Mouse (Mus musculus) gastrocnemius, adult 8-10 months (tissue): ENCODE data around the gene Izumo1r. TPM values are rescaled to one million over a fixed set of nuclear protein-coding genes. Genes with fewer than 3 reads are reported as not detected.

Source experiments
- DNase-seq, 2 experiments: peaks; one replicate each; pipeline ENCODE4 v3.0.0; 2022; ENCODE audit warnings: low spot score in 2 of 2
- total RNA-seq, 4 experiments: library from RNA; stranded (reverse); gene quantifications; 2 replicates each; pipeline ENCODE4 v1.2.4; 2022

Izumo1r gene
- total RNA-seq, result not detected

DNA sequence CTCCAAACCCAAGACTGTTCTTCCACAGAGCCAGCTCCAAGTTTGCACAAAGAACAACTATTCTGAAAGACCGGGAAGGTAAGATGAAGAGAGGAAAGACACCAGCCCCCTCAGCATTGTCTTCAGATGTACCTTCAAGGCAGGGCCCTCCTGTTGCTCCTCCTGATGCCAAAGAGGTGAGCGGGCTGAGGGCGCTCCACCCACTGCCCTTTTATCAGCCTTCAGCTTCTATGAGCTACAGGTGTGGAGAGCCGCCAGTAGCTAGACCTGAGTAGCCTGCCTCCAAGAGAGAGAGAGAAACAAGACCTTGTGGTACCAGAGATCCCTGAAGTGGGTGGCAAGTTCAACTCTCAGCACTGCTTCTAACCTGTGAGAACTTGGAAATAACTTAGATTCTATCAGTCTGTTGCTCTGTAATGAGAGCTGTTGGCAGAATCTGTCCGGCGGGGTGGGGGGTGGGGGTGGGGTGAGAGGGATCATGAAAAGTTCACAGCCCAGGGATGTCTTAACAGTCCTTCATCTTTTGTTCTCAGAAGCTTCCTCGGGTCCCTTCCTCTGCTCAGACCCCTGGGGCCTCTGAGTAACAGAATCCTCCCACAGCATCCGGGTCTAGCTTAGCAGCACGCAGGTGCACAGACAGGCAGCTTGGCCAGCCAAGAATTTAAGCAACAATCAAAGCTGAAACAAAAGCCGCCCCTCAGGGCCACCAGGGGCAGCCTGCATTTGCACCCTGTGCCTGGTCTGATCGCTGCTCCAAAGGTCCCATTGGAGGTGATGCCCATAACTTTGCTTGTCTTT lies at the start of gene Izumo1r:
Izumo1r (minus strand) TSS at position 369 of the 798 bp plus-strand sequence.
- no peak for DNase-seq

DNA sequence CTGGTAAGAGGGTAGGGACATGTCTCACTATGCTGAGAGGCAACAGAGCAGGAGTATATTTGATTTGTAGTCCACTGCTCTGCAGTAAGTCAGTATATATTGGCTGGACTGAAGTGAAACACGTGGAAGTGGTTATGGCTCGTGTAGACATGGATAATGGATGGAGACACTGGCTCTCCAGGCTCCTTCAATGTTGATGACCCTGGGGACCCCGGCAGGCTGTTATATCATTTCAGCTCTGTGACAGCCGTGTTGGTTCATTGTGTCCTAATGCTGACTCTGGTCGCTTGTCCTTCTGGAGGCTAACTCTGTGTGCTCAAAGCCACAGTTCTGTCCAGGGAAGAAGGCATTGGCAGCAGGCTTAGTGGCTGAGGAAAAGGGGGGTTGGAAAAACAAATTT lies 47.3 kb upstream of the Izumo1r start:
- DNase-seq, result no peak

DNA sequence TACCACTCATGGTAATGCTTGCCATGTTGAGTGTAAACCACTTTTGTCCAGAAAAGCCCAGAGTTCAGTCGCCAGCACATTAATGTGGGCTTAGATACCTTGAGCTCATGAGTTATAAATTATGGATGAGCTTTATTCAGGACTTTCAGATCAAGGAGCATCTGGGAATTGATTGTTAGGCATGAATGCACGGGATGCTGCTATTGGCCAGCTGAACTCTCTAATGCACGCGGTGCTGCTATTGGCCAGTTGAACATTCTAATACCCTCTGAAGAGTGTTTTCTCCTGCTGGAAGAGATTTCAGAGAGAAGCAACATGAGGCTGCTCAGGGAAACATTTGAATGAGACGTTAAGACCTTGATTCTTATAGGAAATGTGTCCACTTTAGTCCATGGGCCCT lies 45.1 kb upstream of the Izumo1r start:
- DNase-seq, result no peak

DNA sequence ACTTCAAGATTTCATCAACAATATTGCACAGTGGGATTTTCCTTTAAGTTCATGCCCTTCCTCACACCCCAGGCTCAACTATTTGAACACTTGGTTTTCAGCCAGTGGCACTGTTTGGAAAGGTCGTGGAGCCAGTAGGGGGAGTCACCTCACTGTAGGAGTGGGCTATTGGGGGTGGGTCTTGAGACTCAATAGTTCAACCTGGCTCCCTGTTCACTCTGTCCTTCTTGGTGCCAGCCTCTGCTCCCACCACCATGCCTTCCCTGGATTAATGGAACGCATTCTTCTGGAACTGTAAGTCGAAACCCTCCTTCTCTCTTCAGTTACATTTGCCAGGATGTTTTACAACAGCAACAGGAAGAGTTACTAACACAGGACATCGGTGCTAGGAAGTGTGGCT lies 42.9 kb upstream of the Izumo1r start:
- DNase-seq, result no peak

DNA sequence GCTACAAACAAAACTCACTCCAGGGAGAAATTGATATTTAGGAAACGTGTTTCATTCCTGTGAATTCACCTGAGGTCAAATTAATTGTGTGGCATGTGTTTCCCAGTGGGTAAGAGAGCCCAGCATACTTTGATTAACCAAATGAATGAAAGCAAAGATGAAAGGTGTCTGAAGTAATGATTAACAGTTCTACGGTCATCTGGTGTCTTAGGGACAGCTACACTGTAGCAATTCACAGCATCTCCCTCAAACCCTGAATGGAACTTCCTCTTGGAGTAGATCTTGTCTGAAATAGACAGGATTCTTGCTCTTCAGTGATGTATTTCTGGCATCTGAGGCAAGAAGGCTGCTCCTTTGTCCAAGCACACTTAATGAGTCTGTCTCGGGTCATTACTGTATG lies 42.2 kb upstream of the Izumo1r start:
- DNase-seq, result no peak

DNA sequence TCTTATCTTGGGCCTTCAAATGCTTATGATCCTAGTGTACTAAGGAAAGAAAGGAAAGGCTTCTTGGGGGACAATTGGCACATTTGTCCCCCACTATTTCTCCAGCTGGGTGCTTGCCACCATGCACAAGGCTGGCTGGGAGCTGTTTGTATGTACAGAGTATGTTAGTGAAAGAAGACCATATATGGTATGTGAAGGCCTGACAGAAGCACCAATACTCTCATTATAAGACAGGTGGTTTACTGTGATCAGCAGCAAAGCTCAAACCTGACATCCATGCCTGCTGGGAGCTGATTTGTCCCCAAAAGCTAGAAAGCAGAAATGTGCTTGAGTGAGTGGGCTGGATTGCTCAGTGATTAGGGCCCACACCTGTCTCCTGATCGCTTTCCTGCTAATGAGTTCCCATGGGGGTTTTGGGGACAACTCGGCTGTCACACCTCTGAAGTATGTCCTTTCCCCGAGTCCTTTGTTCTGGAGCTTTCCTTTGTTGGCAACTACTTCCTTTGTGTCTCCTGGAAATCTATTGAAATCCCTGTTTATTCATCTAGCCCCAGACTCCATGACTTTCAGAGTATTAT lies 38.5 kb upstream of the Izumo1r start:
- DNase-seq, result no peak

DNA sequence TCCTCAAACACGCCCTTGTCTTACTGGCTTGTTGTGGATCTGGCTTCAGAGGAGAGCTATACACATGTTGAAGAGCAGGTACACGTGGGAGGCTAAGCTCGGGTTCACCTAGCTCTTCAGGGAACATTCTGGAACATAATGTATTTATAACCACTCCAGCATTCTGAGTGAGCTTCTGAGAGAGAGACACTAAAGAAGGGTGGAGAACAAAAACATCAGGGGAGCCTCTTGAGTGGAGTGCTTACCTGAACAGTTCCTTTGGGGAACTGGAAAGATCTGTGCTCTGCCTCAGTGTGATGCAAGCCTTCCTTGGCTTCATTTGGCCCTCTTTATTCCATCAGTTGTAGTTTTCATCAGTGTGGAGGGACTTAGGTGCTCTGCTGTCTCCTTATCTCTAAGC lies 35.9 kb upstream of the Izumo1r start:
- no peak for DNase-seq

DNA sequence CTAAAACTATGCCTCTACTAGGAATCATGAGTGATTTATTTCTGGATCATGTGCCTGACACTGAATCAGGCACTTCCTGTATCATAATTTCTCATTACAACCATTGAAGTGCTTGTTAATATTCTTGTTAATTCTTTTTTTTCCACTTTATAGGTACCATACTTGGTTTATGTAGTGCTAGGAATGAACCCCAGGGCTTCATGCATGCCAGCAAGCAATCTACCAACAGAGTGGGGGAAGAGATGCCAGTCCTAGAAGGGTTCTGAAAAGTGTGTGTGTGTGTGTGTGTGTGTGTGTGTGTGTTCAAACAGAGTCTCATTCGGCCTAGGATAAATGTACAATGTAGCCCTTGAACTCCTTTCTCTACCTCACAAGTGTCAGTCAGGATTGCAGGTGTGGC lies 33.6 kb upstream of the Izumo1r start:
- DNase-seq, result no peak

DNA sequence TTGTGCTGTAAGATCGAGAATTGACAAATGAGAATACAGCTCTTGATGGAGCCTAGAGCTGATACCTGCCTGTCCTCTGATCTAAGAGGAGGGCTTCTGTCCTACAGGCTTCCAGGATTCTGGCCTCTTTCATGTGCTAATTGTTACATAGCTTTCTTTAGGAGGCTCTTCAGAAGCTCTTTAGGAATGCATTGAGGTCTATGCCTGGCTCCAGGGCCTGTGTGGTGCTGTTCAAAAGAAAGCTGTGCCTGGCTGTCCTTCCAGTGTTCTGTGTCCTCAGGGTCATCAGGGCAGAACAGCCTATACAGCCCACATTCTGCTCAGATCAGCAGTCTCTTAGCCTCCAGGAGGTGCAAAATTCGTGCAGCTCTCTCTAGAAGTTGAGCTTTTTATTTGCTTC lies 31.1 kb upstream of the Izumo1r start:
- DNase-seq, result no peak

DNA sequence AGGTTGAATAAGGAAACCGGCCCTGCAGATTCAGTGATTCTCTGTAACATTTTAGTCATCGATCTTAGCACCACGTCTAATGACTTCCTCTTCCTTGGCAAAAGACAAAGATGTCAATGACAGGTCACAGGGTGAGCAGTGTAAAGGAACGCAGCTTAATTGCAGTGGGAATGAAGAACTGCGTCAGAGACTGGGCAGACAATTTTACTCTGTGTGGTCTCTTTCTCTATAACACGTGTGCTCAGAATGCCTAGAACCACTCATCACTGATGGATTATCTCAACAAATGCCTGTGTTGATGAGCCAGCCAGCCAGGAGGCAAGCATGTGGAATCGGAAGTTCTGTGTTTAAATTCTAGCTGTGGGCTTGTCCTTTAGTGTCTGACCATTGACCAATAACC lies 28.2 kb upstream of the Izumo1r start:
- no peak for DNase-seq

DNA sequence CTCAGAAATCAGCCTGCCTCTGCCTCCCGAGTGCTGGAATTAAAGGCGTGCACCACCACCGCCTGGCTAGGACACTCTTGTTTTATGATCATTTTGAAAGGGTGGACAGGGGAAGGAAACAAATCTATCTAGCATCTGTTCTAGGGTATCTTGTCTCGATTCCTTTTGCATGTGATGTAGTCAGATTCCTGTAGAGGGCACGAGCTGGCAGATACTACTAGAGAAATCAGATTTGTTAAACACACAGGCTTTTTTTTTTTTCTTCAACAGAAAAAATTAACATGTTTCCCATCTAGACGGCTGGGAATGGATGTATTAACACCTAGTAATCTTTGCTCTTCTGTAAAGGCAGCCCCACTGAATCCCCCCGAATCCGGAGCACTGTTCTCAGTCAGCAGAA lies 27.5 kb upstream of the Izumo1r start:
- no peak for DNase-seq

DNA sequence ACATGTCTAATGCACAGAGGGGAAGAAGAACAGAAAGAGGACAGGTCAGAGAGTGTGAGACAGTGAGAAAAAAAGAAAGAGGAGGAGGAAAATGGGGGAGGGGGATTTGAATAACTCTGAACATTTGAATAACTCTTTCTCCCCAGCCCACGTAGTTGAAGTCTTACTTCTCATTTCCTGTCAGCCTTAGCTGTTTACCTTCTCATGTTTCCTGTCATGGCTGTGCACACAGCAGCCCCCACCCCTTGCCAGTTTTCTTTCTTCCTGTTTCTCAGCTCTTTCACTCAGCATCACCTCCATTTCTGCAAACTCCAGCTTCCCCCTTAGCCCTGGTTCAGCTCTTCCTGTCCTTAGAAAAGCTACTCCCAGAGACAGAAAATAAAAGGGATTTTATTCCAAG lies 22.8 kb upstream of the Izumo1r start:
- no peak for DNase-seq

DNA sequence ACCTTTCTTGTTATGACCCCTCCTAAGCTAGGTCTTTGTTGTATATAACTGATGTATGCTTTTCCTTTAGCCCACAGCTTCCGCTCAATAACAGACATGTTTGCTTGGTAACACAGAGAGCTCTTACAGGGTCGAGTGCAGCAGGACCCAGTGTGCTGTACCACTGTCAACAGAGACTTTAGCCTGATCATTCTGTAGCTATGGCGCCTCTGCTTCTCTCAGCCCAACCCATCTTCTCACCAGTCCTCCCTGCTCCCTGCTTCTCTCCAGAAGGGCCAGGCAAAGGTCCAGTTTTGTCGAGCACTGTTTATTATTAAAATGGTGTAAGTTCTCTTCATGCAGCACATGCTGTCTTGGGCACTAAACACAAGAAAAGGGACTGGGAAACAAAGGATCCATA lies 19.9 kb upstream of the Izumo1r start:
- no peak for DNase-seq

DNA sequence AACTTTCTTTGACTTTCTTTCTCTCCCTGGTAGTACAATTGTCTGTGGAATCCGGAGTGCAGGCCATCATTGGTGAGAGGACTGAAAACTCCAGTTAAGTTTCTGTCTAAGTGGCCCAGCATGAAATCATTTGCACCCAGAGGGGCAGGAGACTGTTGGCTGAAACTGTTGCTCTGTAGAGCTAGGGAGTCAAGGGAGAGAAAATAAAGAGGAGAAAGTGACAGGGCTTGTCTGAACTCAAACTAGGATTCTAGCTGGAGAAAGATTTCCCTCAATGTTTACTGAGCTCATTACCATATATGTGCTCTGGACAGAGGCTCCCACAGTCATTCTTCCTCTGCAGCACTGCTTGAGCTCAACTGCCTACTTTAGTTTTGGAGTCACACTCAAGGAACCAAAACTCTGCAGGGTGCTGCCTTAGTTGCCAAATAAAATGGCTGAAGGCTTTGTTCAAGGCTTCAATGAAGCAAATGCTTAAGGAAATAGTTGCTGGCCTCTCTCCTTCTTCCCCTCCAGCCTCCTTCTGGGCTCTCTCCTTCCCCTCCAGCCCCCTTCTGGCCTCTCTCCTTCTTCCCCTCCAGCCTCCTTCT lies 18.3 kb upstream of the Izumo1r start:
- DNase-seq, result no peak

DNA sequence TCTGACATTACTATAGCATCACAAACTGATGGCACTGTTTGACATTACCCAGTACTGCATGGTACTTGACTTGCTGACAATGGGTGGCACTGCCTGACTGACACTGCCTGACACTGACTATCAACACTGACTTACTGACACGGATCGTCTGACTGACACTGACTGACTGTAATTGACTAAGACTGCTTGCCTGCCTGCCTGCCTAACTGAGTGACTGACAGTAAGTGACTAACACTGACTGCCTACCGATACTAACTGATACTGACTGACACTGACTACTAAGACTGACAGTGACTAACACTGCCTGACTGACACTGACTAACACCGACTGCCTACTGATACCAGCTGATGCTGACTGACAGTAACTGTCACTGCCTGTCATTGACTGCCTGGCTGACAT lies 17.5 kb upstream of the Izumo1r start:
- no peak for DNase-seq

DNA sequence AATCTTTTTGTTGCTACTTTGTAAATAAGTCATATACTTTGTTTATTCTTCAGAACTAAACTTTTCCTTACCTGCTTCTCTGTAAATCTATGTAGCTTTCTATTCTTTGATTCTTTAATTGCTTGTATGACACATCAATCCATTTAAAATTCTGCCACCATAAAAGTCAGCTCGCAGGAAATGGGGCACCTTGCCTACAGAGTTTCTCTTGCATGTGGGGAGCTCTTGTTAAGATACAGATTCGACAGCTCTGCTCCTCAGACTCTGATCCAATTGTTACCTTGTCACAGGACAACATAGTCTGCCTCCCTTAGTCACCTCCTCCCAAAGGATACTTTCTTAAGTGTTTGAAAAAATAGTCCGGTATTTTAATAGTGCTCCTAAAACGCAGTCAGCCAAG lies 16.9 kb upstream of the Izumo1r start:
- DNase-seq, result no peak

DNA sequence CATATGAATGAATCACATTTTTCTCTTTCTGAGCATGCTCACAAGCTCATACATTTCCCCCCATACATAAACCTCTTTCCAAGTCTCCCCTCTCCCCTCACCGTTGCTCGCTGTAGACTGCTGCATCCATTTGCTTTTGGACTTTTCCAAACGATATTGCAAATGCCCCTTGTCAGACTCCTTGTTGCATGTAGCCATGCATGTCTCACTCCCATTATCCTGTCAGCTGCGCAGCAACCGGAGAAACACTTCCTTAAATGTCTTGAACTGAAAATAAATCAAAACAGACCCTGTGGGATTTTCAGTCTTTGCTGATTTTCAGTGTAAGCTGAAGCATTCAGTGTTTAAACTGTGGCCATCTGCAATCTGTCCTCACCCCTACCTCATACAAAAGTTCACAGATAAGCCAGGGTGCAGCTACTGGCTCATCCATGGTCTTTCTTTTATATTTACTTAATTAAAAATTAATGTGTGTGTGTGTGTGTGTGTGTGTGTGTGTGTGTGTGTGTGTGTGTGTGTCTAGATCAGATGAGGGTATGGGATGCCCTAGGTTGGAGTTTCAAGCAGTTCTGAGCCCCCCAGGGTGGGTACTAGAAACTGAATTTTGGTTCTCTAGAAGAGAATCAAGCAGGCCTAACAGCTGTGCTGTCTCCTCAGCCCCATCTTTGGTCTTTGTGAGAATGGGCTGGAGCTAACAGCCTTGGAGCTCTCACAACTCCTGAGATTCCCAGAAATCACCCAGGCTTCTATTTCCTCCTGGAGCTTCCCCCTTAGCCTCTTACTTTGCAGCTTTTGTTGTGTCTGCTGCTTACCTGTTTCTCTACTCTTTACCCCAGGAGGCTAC lies 15.3 kb upstream of the Izumo1r start:
- DNase-seq, result no peak

DNA sequence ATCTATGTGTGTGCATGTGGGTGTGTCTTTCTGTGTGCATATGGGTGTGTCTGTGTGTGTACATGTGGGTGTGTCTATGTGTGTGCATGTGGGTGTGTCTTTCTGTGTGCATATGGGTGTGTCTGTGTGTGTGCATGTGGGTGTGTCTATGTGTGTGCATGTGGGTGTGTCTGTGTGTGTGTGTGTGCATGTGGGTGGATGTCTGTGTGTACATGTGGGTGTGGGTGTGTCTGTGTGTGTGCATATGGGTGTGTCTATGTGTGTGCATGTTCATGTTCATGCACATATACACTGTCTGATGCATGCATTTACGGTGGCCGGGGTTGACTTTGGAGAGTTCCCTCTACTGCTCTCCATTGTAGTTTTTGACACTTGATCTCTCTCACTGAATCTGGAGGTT lies 13.9 kb upstream of the Izumo1r start:
- no peak for DNase-seq

DNA sequence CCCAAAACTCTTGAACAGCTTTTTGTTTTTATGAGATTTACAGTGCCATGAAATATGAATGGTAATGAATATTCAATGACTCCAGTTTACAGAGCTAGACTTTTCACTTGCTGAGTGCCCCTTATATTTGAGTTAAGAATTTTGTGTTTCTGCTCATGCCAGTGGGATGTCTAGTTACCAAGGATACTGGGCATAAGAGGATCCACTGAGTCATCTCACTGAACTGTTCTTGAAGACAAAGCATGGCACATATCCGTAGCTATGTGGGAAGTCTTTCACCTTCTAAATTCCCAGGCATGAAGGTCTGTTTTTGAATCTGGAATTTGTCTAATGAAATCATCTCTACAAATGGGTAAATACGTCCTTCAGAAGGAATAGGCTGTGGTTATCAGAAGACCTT lies 8.3 kb upstream of the Izumo1r start:
- DNase-seq, result no peak

DNA sequence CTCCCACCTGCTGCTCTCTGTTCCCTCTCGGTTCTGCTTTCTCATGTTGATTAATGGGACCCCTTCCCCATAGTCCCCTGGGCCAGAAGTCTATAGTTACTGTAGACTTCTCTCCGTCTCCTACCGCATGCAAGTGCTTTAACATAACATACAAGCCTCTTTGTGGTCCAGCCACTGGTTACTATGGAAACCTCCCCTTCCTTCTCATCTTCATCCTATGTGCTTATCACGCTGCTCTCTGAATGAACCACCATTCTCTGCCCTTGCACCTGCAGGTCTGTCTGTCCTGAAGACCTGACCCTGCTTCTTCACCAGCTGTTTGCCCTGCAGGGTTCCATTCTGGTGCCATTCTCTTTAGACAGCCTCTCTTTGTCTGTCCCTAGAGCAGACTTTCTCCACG lies 6.2 kb upstream of the Izumo1r start:
- DNase-seq, result no peak

DNA sequence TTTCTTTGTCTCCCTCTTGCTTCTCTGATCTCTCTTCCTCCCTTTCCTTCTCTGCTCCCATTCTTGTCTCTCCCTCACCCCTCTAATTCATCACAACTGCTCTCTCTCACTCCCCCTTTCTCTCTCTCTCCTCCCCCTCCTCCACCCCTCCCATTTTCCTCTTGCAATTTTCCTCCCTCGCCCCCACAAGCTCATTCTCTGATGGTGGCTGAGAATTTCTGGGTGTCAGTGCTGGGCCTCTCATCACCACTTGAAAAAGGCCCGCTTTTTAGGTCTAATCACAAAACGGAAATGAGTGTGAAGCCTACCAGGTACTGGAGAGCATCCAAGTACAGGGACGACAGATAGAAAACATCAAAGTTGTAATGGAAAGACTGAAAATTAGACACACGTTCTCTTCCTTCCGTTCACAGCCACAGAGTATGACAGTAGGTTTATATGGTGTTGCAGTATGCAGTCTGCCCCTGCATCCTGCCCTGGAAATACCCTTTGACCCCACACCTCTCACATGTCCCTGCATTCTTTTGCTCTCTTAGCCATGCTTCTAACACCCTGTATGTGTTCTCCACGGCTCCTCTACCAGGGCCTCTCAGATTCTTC lies 4.2 kb upstream of the Izumo1r start:
- DNase-seq, result no peak

DNA sequence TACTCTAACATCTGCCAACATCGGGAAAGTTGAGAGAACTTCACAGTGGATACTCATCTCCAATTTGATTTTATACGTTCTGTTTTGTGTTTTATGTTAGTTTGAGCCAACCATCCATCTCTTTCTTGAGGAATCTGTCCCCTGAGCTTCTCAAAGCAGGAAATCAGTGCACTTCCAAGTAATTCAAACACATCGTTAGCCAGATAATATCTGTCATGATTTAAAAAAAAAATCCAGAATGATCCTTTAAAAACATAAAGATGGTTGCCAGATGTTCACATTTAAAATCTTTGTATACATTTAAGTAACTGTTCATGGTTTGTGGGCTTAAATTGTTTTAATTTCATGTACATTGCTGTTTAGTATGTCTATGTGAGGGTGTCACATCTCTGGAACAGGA lies 2.2 kb upstream of the Izumo1r start:
- no peak for DNase-seq
